Mouse (Mus musculus) erythroblast, embryonic 14.5 days (primary cell): ENCODE measurements around the gene Ift57.

Experiments
- GATA1 ChIP-seq: IDR thresholded peaks from 2 replicates; pipeline ENCODE4 v1.6.1; 2012; ENCODE audit warnings: low read length, inconsistent platforms, mixed read lengths
- TAL1 ChIP-seq: IDR thresholded peaks from 3 replicates; pipeline ENCODE4 v1.6.1; 2012; ENCODE audit warnings: low read length, inconsistent platforms, mixed read lengths

DNA sequence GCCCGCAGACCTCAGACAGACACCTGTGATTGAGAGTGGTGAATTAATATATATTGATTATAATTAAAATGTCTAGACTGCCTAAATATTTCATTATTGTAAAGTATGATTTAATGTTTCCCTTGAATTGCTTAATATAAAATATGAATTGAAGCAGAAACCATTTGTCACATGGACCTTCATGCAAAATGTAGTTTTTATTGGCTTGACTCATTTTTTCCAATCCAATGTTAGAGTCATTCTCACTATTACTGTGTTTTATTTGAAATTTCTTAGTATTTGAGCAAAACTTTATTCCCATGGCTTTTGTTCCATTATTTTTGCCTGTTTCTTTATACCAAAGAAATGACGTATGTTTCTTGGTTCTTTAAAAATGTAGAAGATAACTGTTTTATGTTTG lies 48.3 kb downstream of the Ift57 start:
- TF ChIP-seq TAL1 (no peak), GATA1 (no peak)
